Mouse (Mus musculus): Measurements from ENCODE around the gene B4galt2. TPM values are rescaled to one million over a fixed set of nuclear protein-coding genes. Genes with fewer than 3 reads are reported as not detected.

The B4galt2 gene
- total and polyA plus RNA-seq, 2 experiments from 2014 or later, result 90.6 to 192 TPM

DNA sequence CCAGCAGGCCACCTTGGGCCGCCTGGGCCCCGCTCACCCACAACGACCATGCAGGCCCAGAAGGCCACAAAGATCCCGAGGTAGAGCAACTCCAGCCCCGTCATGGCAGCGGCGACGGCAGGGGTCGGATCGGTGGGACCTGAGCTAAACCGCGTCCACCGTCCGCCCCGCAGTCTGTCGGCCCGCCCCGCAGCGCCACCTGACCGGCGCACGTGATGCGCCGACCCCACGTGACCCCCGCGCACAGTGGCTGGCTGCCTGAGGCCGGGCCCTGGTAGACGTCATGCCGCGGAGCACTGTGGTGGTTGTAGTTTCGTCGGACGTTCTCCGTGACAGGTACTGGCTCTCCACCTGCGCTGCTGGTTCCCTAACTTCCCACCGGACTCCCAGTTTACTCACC lies 3.8 kb upstream of the B4galt2 start, which contains the start of gene Atp6v0b:
Gene Atp6v0b, minus strand, starts transcription at position 201 of the 400 bp plus-strand sequence.
- WGBS, result under 1% methylated on average over 37 of the region's 37 CpGs
- no peak for TF ChIP-seq CTCF (IDR thresholded peaks at IDR 0.05; ENCODE audit: low read depth)
- DNase-seq, result peak; percentile 94
- Histone ChIP-seq H3K27me3 (ENCODE audit: insufficient read depth, low read length) (no peaks in the 10 kb centered on the region), H3K4me1 (ENCODE audit: insufficient read depth) (peaks cover 19% of the 10 kb centered on the region), H3K27ac (ENCODE audit: low read depth, low read length) (peak within 1 kb of the TSS; percentile 72), H3K9me3 (ENCODE audit: low read length) (no peaks in the 10 kb centered on the region), H3K9ac (peak within 1 kb of the TSS; percentile 91), H3K4me3 (ENCODE audit: low read depth, low read length) (peak within 1 kb of the TSS; percentile 93), H3K36me3 (ENCODE audit: insufficient read depth) (peaks cover 26% of the 10 kb centered on the region), H3K4me2 (ENCODE audit: low read depth) (peak within 1 kb of the TSS; percentile 90)
- peak; percentile 89 for ATAC-seq

- H3K9ac ChIP-seq, result peak overlapping the region; percentile 91
- no peaks in the 10 kb centered on the region for H3K27me3 ChIP-seq (ENCODE audit: insufficient read depth, low read length)
- peaks cover 26% of the 10 kb centered on the region for H3K36me3 ChIP-seq (ENCODE audit: insufficient read depth)
- H3K4me1 ChIP-seq (ENCODE audit: insufficient read depth), result peaks cover 22% of the 10 kb centered on the region
- H3K9me3 ChIP-seq (ENCODE audit: low read length), result no peaks in the 10 kb centered on the region
- H3K27ac ChIP-seq (ENCODE audit: low read depth, low read length), result peak overlapping the region; percentile 72; the same call in 1 of the 2 replicates
- WGBS, result 2% methylated on average over 24 of the region's 24 CpGs
- no peak for TF ChIP-seq CTCF (IDR thresholded peaks at IDR 0.05; ENCODE audit: low read depth)
- ATAC-seq (no peak; the same call in 1 of the 2 replicates), DNase-seq (no peak)
- H3K4me2 ChIP-seq (ENCODE audit: low read depth), result peak overlapping the region; percentile 90
- peak overlapping the region; percentile 93 for H3K4me3 ChIP-seq (ENCODE audit: low read depth, low read length)
These were observed 3.4 kb upstream of the B4galt2 start for GRCm38 (mm10) chr4:117886644-117887043.

DNA sequence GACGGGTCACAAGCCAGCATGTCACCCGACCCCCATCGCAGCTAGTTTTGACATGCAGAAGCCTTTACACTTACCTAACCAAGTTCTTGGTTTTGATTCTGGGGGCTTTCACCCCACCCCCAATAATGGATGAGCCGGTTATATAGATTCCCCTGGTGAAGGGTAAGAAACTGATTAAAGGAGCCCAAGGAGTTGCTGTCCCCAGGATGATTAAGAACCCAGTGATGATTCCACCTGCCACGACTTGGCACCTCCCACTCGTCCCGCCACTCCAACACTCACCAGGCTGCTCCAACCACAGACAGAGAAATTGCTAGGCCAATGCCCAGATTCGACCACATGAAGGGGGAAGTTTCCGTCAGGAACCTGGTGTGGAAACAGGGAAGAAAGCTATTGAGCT lies 2.7 kb upstream of the B4galt2 start:
- no peak for TF ChIP-seq CTCF (IDR thresholded peaks at IDR 0.05; ENCODE audit: low read depth)
- Histone ChIP-seq H3K27me3 (ENCODE audit: insufficient read depth, low read length) (no peaks in the 10 kb centered on the region), H3K4me1 (ENCODE audit: insufficient read depth) (peaks cover 16% of the 10 kb centered on the region), H3K36me3 (ENCODE audit: insufficient read depth) (peaks cover 26% of the 10 kb centered on the region), H3K4me3 (ENCODE audit: low read depth, low read length) (peak overlapping the region; percentile 93; the same call in 1 of the 2 replicates), H3K4me2 (ENCODE audit: low read depth) (peak overlapping the region; percentile 90), H3K27ac (ENCODE audit: low read depth, low read length) (no peak overlapping the region), H3K9me3 (ENCODE audit: low read length) (no peaks in the 10 kb centered on the region), H3K9ac (no peak overlapping the region)
- ATAC-seq, result no peak
- DNase-seq, result no peak
- 78% methylated on average over 9 of the region's 9 CpGs for WGBS

DNA sequence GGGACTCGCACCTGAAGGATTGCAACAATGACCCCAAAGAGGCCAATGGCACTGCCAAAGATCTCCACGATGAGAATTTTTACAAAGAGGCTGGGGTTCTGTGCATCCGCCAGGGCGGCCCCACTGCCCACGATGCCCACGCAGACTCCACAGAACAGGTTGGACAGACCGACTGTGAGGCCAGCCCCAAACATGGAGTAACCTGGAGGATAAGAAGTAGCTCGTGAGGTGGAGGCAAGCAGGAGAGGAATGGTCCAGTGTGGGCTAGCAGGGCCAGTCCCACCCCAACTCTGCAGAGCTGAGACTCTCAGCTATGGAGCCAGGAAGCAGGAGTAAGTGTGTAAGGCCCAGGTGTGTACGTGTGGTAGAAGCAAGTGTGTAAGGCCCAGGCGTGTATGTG lies 1.8 kb upstream of the B4galt2 start:
- H3K4me2 ChIP-seq (ENCODE audit: low read depth), result no peak overlapping the region
- H3K4me3 ChIP-seq (ENCODE audit: low read depth, low read length), result no peak overlapping the region
- no peaks in the 10 kb centered on the region for H3K9me3 ChIP-seq (ENCODE audit: low read length)
- H3K27me3 ChIP-seq (ENCODE audit: insufficient read depth, low read length), result no peaks in the 10 kb centered on the region
- H3K9ac ChIP-seq, result no peak overlapping the region
- H3K4me1 ChIP-seq (ENCODE audit: insufficient read depth), result peaks cover 16% of the 10 kb centered on the region
- peaks cover 31% of the 10 kb centered on the region for H3K36me3 ChIP-seq (ENCODE audit: insufficient read depth)
- 94% methylated on average over 10 of the region's 10 CpGs for WGBS
- no peak for TF ChIP-seq CTCF (IDR thresholded peaks at IDR 0.05; ENCODE audit: low read depth)
- H3K27ac ChIP-seq (ENCODE audit: low read depth, low read length), result no peak overlapping the region
- no peak for DNase-seq
- no peak for ATAC-seq

DNA sequence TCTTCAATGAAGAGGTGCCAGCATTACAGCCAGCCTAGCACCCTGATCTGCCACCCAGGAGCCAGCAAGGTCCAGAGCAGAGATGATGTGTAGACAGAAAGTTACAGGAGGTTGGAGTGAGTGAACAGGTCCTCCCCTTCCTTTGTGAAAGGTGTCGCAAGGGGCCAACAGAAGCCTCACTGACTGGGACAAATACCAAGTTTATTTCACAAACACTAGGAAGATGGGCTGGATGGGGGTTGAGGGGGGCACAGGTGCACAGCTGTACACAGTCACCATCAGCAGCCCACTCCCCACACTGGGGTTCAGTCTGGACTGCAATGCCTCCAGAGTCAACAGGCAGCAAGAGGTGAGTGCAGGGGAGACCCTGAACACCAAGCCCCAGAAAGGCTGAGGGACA lies 859 bp upstream of the B4galt2 start:
- 82% methylated on average over 1 of the region's 1 CpGs for WGBS
- TF ChIP-seq CTCF (IDR thresholded peaks at IDR 0.05; ENCODE audit: low read depth), result no peak
- Histone ChIP-seq H3K36me3 (ENCODE audit: insufficient read depth) (peaks cover 30% of the 10 kb centered on the region), H3K4me3 (ENCODE audit: low read depth, low read length) (peak overlapping the region; percentile 83; the same call in 1 of the 2 replicates), H3K27me3 (ENCODE audit: insufficient read depth, low read length) (no peaks in the 10 kb centered on the region), H3K4me1 (ENCODE audit: insufficient read depth) (peaks cover 16% of the 10 kb centered on the region), H3K9me3 (ENCODE audit: low read length) (no peaks in the 10 kb centered on the region), H3K27ac (ENCODE audit: low read depth, low read length) (no peak overlapping the region), H3K4me2 (ENCODE audit: low read depth) (peak overlapping the region; percentile 84), H3K9ac (0 out of 2 replicates have a peak overlapping the region, but pooled peaks have one; percentile 87)
- ATAC-seq (no peak), DNase-seq (no peak)

DNA sequence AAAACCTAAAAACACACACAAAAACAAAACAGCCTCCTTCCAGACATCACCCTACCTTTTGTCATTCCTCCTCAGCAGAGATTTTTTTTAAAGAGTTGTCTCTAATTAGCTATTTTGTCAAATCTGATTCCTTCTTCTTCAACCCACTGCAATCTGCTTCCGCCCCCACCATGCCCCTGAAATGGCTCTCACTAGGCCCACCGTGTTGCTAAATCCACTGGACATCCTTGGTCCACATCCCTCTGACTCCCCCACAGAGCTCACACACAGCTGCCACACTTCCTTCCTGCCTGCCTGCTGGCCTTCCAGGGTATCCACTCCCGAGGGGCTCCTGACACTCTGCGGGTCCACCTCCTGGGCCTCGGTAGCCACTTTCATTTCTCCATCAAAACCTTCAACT lies 4.6 kb downstream of the B4galt2 start:
- no peaks in the 10 kb centered on the region for H3K27me3 ChIP-seq (ENCODE audit: insufficient read depth, low read length)
- no peak overlapping the region for H3K4me3 ChIP-seq (ENCODE audit: low read depth, low read length)
- WGBS, result 84% methylated on average over 5 of the region's 5 CpGs
- ATAC-seq (no peak), DNase-seq (no peak)
- H3K36me3 ChIP-seq (ENCODE audit: insufficient read depth), result peaks cover 55% of the 10 kb centered on the region
- peaks cover 6% of the 10 kb centered on the region for H3K4me1 ChIP-seq (ENCODE audit: insufficient read depth)
- no peak overlapping the region for H3K27ac ChIP-seq (ENCODE audit: low read depth, low read length)
- TF ChIP-seq CTCF (IDR thresholded peaks at IDR 0.05; ENCODE audit: low read depth), result no peak
- H3K4me2 ChIP-seq (ENCODE audit: low read depth), result no peak overlapping the region
- no peak overlapping the region for H3K9ac ChIP-seq
- H3K9me3 ChIP-seq (ENCODE audit: low read length), result no peaks in the 10 kb centered on the region

- no peaks in the 10 kb centered on the region for H3K27me3 ChIP-seq (ENCODE audit: insufficient read depth, low read length)
- no peak overlapping the region for H3K4me2 ChIP-seq (ENCODE audit: low read depth)
- H3K9me3 ChIP-seq (ENCODE audit: low read length), result no peaks in the 10 kb centered on the region
- TF ChIP-seq CTCF (IDR thresholded peaks at IDR 0.05; ENCODE audit: low read depth), result no peak
- peaks cover 59% of the 10 kb centered on the region for H3K36me3 ChIP-seq (ENCODE audit: insufficient read depth)
- H3K4me1 ChIP-seq (ENCODE audit: insufficient read depth), result peaks cover 6% of the 10 kb centered on the region
- ATAC-seq (no peak), DNase-seq (no peak)
- WGBS, result 68% methylated on average over 10 of the region's 10 CpGs
- H3K9ac ChIP-seq, result no peak overlapping the region
- H3K27ac ChIP-seq (ENCODE audit: low read depth, low read length), result no peak overlapping the region
- no peak overlapping the region for H3K4me3 ChIP-seq (ENCODE audit: low read depth, low read length)
These were observed 5.0 kb downstream of the B4galt2 start for GRCm38 (mm10) chr4:117878301-117878700.

Data from forebrain, postnatal 0 days (tissue).